Mouse (Mus musculus) gastrocnemius, adult 2 months (tissue): ENCODE data around the gene Nrxn1. TPM values are rescaled to one million over a fixed set of nuclear protein-coding genes. Genes with fewer than 3 reads are reported as not detected.

Experiments used
- DNase-seq: peaks from one replicate; pipeline ENCODE4 v3.0.0; 2022
- H3K27ac ChIP-seq: fragments of 200-600 bp; 2 replicates; pipeline ENCODE4 v1.8.1; 2022; ENCODE audit warnings: mild to moderate bottlenecking
- H3K4me3 ChIP-seq: fragments of 200-600 bp; 2 replicates; pipeline ENCODE4 v1.8.1; 2022; ENCODE audit warnings: mild to moderate bottlenecking, moderate library complexity
- CTCF ChIP-seq: fragments of 200-600 bp; IDR thresholded peaks from 2 replicates; pipeline ENCODE4 v1.8.1; 2022; ENCODE audit warnings: antibody characterized with exemption, mild to moderate bottlenecking, moderate library complexity
- intact Hi-C: fragments of 180-260 bp; cut with DNase I; formaldehyde crosslinking; loops from one replicate; pipeline ENCODE4 v1.15.1; 2025
- total RNA-seq, 2 experiments: library from RNA; stranded (reverse); gene quantifications; 2 replicates each; pipeline ENCODE4 v1.2.3; 2021

Nrxn1 gene
- total RNA-seq, 2 experiments from 2014 or later: 0.26 to 0.73 TPM

GRCm38 (mm10) chr17:90390316-90391212, 702.3 kb downstream of the Nrxn1 start:
- H3K27ac ChIP-seq: no peak overlapping the region
- no peak overlapping the region for H3K4me3 ChIP-seq
- no peak for DNase-seq
- intact Hi-C loops: no loop called here
- TF ChIP-seq CTCF: no peak

GRCm38 (mm10) chr17:90384856-90385255, 708.0 kb downstream of the Nrxn1 start:
- DNase-seq: no peak
- intact Hi-C loops: no loop called here
- TF ChIP-seq CTCF: no peak
- Histone ChIP-seq H3K27ac (no peak overlapping the region), H3K4me3 (no peak overlapping the region)

- DNase-seq: no peak
- Histone ChIP-seq H3K4me3 (no peak overlapping the region), H3K27ac (no peak overlapping the region)
- intact Hi-C loops: no loop called here
- no peak for TF ChIP-seq CTCF
These were observed 710.1 kb downstream of the Nrxn1 start for GRCm38 (mm10) chr17:90382496-90383443.

GRCm38 (mm10) chr17:90376533-90376932, 716.3 kb downstream of the Nrxn1 start:
- intact Hi-C loops: no loop called here
- H3K27ac ChIP-seq: no peak overlapping the region
- H3K4me3 ChIP-seq: no peak overlapping the region
- no peak for TF ChIP-seq CTCF
- no peak for DNase-seq

- H3K27ac ChIP-seq: no peak overlapping the region
- intact Hi-C loops: no loop called here
- H3K4me3 ChIP-seq: no peak overlapping the region
- no peak for TF ChIP-seq CTCF
- no peak for DNase-seq
These were observed 730.7 kb downstream of the Nrxn1 start for GRCm38 (mm10) chr17:90362169-90362568.

- intact Hi-C loops: no loop called here
- no peak overlapping the region for H3K27ac ChIP-seq
- no peak for DNase-seq
- TF ChIP-seq CTCF: no peak
- no peak overlapping the region for H3K4me3 ChIP-seq
These were observed 743.3 kb downstream of the Nrxn1 start for GRCm38 (mm10) chr17:90349385-90350095.

GRCm38 (mm10) chr17:90346735-90347475, 746.0 kb downstream of the Nrxn1 start:
- intact Hi-C loops: no loop called here
- no peak for DNase-seq
- Histone ChIP-seq H3K27ac (no peak overlapping the region), H3K4me3 (no peak overlapping the region)
- TF ChIP-seq CTCF: no peak

GRCm38 (mm10) chr17:90333445-90333844, 759.4 kb downstream of the Nrxn1 start:
- no peak for TF ChIP-seq CTCF
- intact Hi-C loops: no loop called here
- Histone ChIP-seq H3K4me3 (no peak overlapping the region), H3K27ac (no peak overlapping the region)
- no peak for DNase-seq

GRCm38 (mm10) chr17:90323674-90324073, 769.2 kb downstream of the Nrxn1 start:
- TF ChIP-seq CTCF: no peak
- DNase-seq: no peak
- H3K27ac ChIP-seq: no peak overlapping the region
- H3K4me3 ChIP-seq: no peak overlapping the region
- intact Hi-C loops: no loop called here

- intact Hi-C loops: no loop called here
- Histone ChIP-seq H3K4me3 (no peak overlapping the region), H3K27ac (no peak overlapping the region)
- DNase-seq: no peak
- TF ChIP-seq CTCF: no peak
These were observed 820.6 kb downstream of the Nrxn1 start for GRCm38 (mm10) chr17:90272225-90272624.

- Histone ChIP-seq H3K4me3 (no peak overlapping the region), H3K27ac (no peak overlapping the region)
- intact Hi-C loops: no loop called here
- no peak for DNase-seq
- TF ChIP-seq CTCF: no peak
These were observed 821.7 kb downstream of the Nrxn1 start for GRCm38 (mm10) chr17:90271165-90271564.

GRCm38 (mm10) chr17:90269143-90269542, 823.7 kb downstream of the Nrxn1 start:
- no peak for TF ChIP-seq CTCF
- no peak overlapping the region for H3K27ac ChIP-seq
- H3K4me3 ChIP-seq: no peak overlapping the region
- DNase-seq: no peak
- intact Hi-C loops: no loop called here
